Mouse (Mus musculus) CH12.LX (cell line): ENCODE results near the gene Arhgef2.

Experiments used
- CTCF ChIP-seq, 2 experiments: IDR thresholded peaks in 1 of 2; conservative IDR thresholded peaks in 1 of 2; 2 replicates each; pipeline ENCODE4 v1.5.1; 2011 to 2012; ENCODE audit warnings: low read depth in 2 of 2, low read length in 2 of 2, improper control_type of control experiment in 1 of 2, inconsistent platforms in 1 of 2, mild to moderate bottlenecking in 1 of 2, moderate library complexity in 1 of 2
- NELFE ChIP-seq: IDR thresholded peaks from 2 replicates; pipeline ENCODE4 v1.6.1; 2011; ENCODE audit warnings: low read depth, low read length, improper control_type of control experiment
- USF1 ChIP-seq: IDR thresholded peaks from 2 replicates; pipeline ENCODE4 v1.6.1; 2014; ENCODE audit warnings: low read depth, mild to moderate bottlenecking, inconsistent platforms, low read length, improper control_type of control experiment
- ZC3H11A ChIP-seq: IDR thresholded peaks from 2 replicates; pipeline ENCODE4 v1.6.1; 2012; ENCODE audit warnings: low read depth, mild to moderate bottlenecking, inconsistent platforms, low read length, improper control_type of control experiment

DNA sequence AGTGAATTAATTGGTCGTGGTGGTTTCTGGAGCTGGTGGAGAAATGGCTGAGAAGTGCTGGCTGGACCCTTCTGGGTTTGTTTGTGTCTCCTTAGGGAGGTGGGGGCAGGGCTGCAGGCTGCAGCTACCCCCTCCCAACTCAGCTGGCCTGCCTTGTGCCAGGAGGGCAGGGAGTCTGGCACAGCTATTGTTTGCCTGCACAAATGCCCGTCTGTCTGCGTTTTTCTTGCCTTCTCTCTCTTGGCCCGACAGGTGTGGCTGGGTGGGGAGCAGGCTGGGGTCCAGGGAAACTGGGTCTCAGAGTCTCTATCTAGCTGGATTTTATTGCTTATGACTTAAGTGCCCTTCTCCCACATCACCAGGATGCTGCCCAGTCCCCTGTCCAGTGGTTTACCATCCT, 18.6 kb downstream of the Arhgef2 start:
- no peak for TF ChIP-seq ZC3H11A
- TF ChIP-seq NELFE = no peak
- no peak for TF ChIP-seq CTCF (conservative IDR thresholded peaks at IDR 0.05 in 1 of 2, IDR thresholded peaks at IDR 0.05 in 1 of 2; ENCODE audit: low read depth in 2 of 2, low read length in 2 of 2)
- no peak for TF ChIP-seq USF1
